Mouse (Mus musculus) MEL (cell line): ENCODE results near the gene Gjd2.

Experiments
- EP300 ChIP-seq, 2 experiments: IDR thresholded peaks; 2 replicates each; pipeline ENCODE4 v1.6.1; 2011; ENCODE audit warnings: improper control_type of control experiment in 2 of 2, low read length in 2 of 2, low read depth in 1 of 2, mild to moderate bottlenecking in 1 of 2
- SMC3 ChIP-seq: IDR thresholded peaks from 2 replicates; pipeline ENCODE4 v1.6.1; 2011; ENCODE audit warnings: low read depth, low read length, improper control_type of control experiment

GRCm38 (mm10) chr2:114057303-114057853, 44.0 kb upstream of the Gjd2 start:
- TF ChIP-seq SMC3 (no peak), EP300 (IDR thresholded peaks at IDR 0.05; ENCODE audit: low read depth in 1 of 2, low read length in 2 of 2) (no peak)
